Mouse (Mus musculus) 3134 (cell line): ENCODE data around the gene Slc16a12.

ENCODE experiments used
- DNase-seq: peaks from one replicate; pipeline ENCODE4 v3.0.0-alpha.2; 2011; ENCODE audit warnings: low spot score; ENCODE audit not compliant: insufficient read length; ENCODE audit errors: extremely low read depth

Gene Slc16a12

DNA sequence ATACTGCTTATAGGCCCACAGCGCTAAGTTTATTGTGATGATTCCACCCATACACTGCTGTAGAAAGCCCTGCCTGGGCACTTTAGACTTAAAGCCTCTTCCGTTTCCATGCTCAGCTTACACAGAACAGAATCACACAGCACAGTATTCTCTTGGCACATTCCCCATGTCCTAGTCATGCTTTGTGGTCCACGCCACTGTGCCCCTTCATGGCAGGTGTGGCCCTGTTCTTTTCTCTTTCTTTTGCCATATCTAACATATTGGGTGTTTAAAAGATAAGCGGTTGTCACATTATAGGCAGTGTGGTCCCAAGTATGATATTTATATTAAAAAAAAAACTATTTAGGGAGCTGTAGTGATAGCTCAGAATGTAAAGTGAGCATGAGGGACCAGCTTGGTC lies 16.5 kb downstream of the Slc16a12 start:
- DNase-seq, result no peak

DNA sequence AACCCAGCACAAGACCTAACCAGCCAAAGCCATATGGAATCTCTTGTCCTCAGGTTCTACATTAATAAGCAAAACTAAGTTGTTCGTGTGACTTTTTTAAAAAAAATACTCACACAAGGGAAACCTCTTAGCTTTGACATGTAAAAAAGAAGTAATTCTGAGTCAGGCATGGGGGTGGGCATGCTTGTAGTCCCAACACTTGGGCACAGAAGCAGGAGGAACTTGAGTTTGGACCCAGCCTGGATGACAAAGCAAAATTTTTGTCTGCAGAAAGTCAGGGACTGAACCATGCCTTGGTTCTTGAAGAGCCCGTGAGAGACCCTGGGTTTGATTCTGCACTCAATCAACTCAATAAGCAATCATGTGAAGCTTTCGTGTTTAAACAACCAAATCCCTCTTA lies 17.6 kb downstream of the Slc16a12 start:
- no peak for DNase-seq

DNA sequence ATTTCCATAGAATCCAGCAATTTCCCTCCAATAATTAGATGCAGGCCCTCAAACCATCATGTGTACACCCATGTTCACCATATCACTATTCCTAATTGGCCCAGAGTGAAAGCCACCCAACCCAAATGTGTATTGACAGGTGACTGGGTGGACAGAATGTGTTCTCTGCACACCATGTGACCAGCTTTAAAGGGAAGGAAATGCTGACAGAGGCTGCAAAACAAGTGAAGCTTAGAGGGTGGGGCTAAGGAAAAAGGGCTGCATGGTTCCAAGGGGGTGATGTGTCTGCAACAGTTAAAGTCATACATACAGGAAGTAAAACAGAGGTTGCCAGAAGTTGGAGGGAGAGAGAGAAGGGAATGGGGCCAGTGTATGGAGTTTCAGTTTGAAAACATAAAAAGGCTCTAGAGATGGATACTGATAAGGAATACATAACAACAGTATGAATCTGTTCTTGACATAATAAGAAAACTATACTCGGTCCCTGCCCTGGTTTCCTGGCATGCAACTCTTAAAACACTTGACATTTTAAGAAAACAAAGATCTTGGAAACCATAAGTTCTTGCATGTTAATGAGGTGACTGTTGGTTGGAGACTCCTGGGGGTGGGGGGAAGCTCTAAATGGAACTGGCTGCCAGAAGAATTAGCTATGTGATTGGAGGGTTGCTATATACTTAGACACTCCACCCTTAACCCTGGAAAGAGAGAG lies 20.7 kb downstream of the Slc16a12 start:
- DNase-seq, result no peak

DNA sequence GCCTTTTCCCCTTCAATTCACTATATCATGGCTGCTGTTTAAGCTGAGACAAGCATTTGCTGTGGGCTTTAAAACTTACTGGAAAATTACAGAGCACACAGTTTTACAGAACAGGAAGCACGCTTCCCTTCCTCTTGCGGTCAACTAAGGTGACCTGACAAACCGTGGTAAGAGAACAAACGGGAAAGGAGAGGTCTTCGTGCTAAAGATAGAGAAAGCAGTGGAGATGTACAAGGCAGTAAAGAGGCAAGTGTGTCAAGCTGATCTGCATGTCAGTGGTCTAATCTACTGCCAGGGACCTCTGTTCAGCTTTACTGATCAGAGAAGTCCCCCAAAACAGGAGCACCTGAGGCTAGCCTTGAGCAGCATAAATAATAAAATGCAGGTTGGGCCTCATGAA lies 21.7 kb downstream of the Slc16a12 start:
- DNase-seq, result no peak

DNA sequence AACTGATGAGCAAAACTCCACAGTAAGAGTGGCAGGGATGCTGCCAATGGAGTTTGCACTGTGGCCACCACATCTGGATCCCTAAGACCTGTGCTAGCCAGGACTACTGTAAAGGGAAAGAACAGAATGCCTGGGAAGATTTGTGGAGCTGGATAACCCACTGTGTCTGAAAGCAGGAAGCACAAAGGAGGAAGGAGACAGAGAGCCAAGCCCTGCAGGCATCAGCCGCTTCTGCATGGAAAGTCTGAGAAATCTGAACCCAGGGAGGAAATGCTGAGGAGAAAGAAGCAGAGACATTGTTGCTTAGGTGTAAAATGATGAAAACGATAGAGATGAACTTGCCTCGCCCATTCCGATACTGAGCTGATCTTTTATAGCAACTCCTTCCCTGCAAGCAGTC lies 22.5 kb downstream of the Slc16a12 start:
- no peak for DNase-seq

GRCm38 (mm10) chr19:34722541-34722940 lies 24.5 kb downstream of the Slc16a12 start:
- DNase-seq, result no peak

GRCm38 (mm10) chr19:34720130-34720529 lies 27.0 kb downstream of the Slc16a12 start:
- DNase-seq, result no peak

- DNase-seq, result no peak
Measured at GRCm38 (mm10) chr19:34718963-34719362, 28.1 kb downstream of the Slc16a12 start.

GRCm38 (mm10) chr19:34718478-34718877 lies 28.6 kb downstream of the Slc16a12 start:
- no peak for DNase-seq

- no peak for DNase-seq
Measured at GRCm38 (mm10) chr19:34715895-34716294, 31.2 kb downstream of the Slc16a12 start.

GRCm38 (mm10) chr19:34714250-34714666 lies 32.8 kb downstream of the Slc16a12 start:
- no peak for DNase-seq

GRCm38 (mm10) chr19:34712050-34712449 lies 35.0 kb downstream of the Slc16a12 start:
- no peak for DNase-seq

DNA sequence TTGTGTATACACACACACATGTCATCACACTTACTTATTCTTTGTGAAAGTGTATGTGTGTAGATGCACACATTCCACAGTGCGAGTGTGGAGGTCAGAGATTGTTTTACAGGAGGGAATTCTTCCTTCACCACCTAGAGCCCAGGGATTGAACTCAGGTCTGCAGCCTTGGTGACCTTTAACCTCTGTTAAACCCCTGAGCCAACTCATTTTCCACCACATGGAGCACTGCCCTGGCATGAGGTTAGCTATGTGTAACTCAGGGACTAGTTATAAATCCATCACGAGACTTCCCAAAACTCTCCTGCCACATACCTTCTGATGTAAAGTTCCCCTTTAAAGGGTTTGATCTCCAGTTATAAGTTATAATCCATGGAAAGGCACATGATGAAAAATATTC lies 38.9 kb downstream of the Slc16a12 start:
- no peak for DNase-seq

DNA sequence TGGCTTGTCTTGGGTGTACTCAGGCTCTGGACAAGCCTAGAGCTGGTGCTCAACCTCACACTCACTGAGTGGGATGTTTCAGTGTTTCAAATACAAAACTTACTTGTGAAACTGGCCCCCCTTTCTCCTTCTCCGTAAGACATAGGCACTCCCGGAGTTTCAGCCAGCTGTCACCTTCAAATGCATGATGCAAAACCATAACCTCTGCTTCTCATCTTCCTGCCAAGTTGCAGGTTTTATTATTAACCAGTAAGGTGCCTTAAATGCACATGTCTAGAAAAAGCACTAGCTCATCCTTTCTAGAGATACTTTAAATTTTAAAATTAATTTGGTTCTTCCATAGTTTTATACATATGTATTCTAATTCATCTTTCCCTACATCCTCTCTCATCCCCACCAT lies 39.5 kb downstream of the Slc16a12 start:
- DNase-seq, result no peak

DNA sequence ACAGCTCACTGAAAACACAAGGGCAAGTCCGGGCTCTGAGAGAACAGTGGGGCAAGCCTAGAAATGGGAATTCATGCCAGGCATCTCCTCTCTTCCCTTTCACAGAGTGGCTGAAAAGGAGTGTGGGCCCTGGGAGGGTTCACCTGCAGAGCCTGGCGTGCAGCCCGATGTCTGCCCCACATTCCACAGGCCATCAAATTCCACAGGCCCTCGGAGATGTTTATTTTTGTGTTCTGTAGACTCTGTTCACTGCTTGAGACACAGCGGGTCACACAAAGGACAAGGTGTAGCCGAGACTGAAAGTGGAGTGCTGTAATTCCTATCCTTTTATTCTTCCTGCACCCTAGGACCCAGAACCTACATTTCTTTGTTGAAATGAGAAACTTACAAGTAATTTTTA lies 40.8 kb downstream of the Slc16a12 start:
- no peak for DNase-seq

GRCm38 (mm10) chr19:34705141-34705540 lies 41.9 kb downstream of the Slc16a12 start:
- no peak for DNase-seq

GRCm38 (mm10) chr19:34699300-34699699 lies 47.8 kb downstream of the Slc16a12 start:
- no peak for DNase-seq

DNA sequence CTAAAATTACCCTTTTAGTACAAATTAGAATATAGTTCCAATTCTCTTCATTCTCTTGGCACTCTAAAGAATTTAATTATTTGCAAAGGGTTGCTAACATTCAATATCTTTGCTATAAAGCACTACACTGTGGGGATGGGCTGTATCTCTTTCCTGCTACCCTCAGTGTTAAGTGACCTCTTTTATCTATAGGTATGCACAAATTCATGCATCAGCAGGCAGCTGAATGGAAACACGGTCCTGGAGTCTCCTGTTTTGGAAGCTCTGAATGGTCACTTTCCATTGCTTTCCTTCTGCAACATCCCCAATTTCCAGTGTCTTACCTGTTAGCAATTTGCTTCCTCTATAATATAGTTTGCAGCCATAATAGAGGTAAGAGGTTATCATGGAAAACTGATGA lies 48.2 kb downstream of the Slc16a12 start:
- DNase-seq, result no peak

DNA sequence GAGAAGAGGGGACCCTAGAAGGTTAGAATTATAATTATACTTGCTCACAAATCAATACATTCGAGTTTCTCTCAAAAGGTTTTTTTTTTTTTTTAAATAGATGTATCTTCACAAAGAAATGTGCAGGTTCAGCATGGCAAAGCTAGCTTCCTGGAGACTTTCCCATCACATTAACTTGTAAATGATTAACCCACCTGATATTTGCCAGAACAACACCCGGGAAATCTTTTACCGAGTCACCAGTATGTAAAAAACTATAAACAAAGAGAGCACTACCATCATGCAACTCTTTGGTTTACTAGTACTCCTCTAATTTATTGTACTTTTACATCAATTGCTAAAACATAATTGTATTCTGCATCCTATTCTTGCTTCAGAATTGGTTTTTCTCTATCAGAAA lies 48.7 kb downstream of the Slc16a12 start:
- no peak for DNase-seq

- DNase-seq, result no peak
Measured at GRCm38 (mm10) chr19:34697461-34697860, 49.6 kb downstream of the Slc16a12 start.

GRCm38 (mm10) chr19:34696352-34696986 lies 50.6 kb downstream of the Slc16a12 start:
- no peak for DNase-seq

DNA sequence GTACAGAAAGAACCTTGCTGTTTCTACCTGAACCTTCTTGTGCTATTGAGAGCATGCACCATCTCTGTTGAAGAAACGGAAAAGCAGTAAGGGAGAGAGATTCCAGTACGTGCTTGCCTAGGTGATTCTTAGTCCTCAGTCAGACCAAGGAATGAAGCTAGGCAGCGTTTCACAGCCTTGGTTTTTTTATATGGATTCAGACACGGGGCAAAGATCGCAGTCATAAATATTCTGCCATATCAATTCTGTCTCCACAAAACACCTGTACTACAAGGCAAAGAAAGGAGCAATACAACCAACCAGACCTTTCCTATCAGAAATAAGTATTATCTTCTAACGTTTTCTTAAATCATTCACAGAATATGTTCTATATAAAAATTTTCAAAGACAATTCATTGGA lies 55.7 kb downstream of the Slc16a12 start:
- no peak for DNase-seq

DNA sequence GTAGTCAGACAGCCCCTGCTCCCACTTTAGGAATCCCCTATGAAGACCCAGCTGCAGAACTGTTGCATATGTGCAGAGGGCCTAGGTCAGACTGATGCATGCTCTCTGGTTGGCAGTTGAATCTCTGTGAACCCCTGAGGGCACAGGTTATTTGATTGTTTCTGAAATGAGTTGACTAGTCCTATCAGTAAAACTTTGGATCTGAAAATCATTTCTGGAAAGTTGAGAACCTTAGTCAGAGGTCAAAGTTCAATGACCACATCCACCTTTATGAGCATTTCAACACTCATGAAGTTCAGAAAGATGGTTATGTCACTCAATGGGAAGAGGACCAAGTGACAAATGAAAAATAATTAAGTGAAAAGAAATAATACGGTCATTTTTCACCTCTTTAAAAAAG lies 61.6 kb downstream of the Slc16a12 start:
- DNase-seq, result no peak
